Mouse (Mus musculus) heart, adult 2 months (tissue): ENCODE data around the gene Zfp768.
"Not testable (repeated sequence)": the region's sequence is repeated elsewhere in the genome, so short reads cannot be mapped to it uniquely, and the experiment has no call there.

Source experiments
- CTCF ChIP-seq: fragments of 200-600 bp; IDR thresholded peaks from 2 replicates; pipeline ENCODE4 v1.8.1; 2022; ENCODE audit warnings: antibody characterized with exemption, mild to moderate bottlenecking, moderate library complexity
- EP300 ChIP-seq: fragments of 200-500 bp; IDR thresholded peaks from 2 replicates; pipeline ENCODE4 v1.6.1; 2011; ENCODE audit warnings: low read depth, low read length, control low read depth; ENCODE audit not compliant: insufficient read depth

DNA sequence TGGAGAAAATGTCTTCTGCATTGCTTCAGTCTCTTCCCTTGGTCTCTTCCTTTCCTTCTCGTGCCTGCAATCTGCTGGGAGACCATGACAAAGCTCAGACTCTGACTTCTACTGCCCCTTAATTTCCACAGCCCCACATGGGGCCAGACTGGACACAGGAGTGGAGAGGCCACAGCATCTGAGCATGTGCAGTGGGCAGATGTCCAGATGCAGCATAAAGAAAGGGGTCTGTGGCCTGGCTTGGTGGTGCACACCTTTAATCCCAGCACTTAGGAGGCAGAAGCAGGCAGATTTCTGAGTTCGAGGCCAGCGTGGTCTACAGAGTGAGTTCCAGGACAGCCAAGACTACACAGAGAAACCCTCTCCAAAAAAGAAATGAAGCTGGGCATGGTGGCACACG lies 40.2 kb upstream of the Zfp768 start:
- TF ChIP-seq CTCF, EP300: not testable (repeated sequence)
